26 mouse cellular contexts compared by ENCODE assay signal in the genomic region with DNA sequence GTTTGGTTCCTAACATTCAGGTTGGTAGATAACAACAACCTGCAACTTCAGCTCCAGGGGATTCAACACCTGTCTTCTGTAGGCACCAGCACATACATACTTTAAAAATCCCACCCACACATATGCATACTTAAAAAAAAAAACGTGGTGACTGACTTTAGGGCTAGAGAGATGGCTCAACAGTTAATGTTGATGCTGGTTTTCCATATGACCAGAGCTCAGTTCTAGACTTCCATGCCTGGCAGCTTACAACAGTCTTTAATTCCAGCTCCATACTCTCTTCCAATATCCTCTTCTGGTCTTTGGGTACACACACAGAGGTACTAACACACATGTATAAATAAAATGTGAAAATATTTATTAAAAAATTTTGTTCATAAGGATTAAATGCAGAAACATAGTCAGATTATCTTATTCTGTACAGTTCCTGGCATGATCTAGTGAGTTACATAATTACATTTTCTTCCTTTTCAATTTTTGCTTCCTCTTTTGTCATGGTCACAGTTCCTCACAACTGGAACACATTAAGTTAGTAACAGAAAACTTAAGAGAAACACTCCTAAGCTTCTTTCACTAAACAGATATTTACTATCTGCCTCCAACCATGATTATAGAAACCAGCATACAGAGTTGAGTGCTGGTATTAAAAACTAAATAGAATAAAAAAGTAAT. TPM values are rescaled to one million over a fixed set of nuclear protein-coding genes. Genes with fewer than 3 reads are reported as not detected.
A peak's percentile ranks its signal among the peaks of the same experiment; 100 is the strongest.
DNase-seq lines count a peak whose midpoint lies in the region; ATAC-seq and TF ChIP-seq lines count a peak whose summit lies in the region.
"Had no signal": no experiment of that assay in that cellular context is flagged by ENCODE, and none has a peak within 500 bp of the region (broad histone marks: within the 10 kb centered on the region; RNA-seq: fewer than 3 reads in every experiment).

No protein-coding gene starts in this region.

- H3K27ac ChIP-seq in kidney, postnatal 0 days: peak overlapping the region; percentile 31; the same call in 1 of the 2 replicates
- peak overlapping the region; percentile 62 for H3K27ac ChIP-seq in bone marrow macrophage, adult 2 months (ENCODE audit: insufficient read depth, low read depth, low read length)
- H3K27ac ChIP-seq in macrophage: peak overlapping the region; percentile 60
- no peak overlapping the region for H3K27ac ChIP-seq in left cerebral cortex, adult 2 months
- H3K27ac ChIP-seq: forebrain, embryonic 10.5 days; forebrain, embryonic 13.5 days; heart, embryonic 15.5 days; hindbrain, embryonic 14.5 days; hindbrain, postnatal 0 days had no signal

- H3K9me3 ChIP-seq in kidney, postnatal 0 days (replicated peaks; ENCODE audit: low read length): no peaks in the 10 kb centered on the region
- H3K9me3 ChIP-seq: forebrain, embryonic 10.5 days; forebrain, embryonic 13.5 days; heart, embryonic 12.5 days; heart, embryonic 15.5 days had no signal

- DNase-seq in kidney, postnatal 0 days (ENCODE audit: low spot score): no peak
- DNase-seq in kidney, postnatal 36 days: no peak
- DNase-seq in left cerebral cortex, adult 2 months (ENCODE audit: extremely low spot score in 1 of 2, low spot score in 2 of 2): no peak
- no peak for DNase-seq in embryo, embryonic 9.5 days (ENCODE audit: extremely low spot score)
- DNase-seq: adrenal gland, postnatal 10 days; adrenal gland, postnatal 36 days; cerebellum, adult 11-12 months; cerebellum, adult 8-10 months; cerebellum, postnatal 10 days; cerebellum, postnatal 36 days; embryo, embryonic 11 days; gastrocnemius, postnatal 10 days; heart, adult 18-20 months; heart, postnatal 10 days; heart, postnatal 36 days had no signal

- TF ChIP-seq POLR2A in bone marrow macrophage, adult 2 months (IDR thresholded peaks at IDR 0.05; ENCODE audit: borderline replicate concordance, low read depth, low read length): no peak

- H3K36me3 ChIP-seq in kidney, postnatal 0 days (ENCODE audit: insufficient read depth, low read length): peaks cover 48% of the 10 kb centered on the region
- peaks cover 37% of the 10 kb centered on the region for H3K36me3 ChIP-seq in macrophage (ENCODE audit: inconsistent target)

- peaks cover 78% of the 10 kb centered on the region for H3K79me2 ChIP-seq in macrophage (ENCODE audit: inconsistent target)

- no peaks in the 10 kb centered on the region for H3K4me1 ChIP-seq in kidney, postnatal 0 days (replicated peaks; ENCODE audit: insufficient read depth, low read length)
- H3K4me1 ChIP-seq in bone marrow macrophage, adult 2 months (ENCODE audit: control insufficient read depth, insufficient read depth, low read length): peaks cover 26% of the 10 kb centered on the region
- H3K4me1 ChIP-seq: heart, embryonic 15.5 days had no signal

- no peak overlapping the region for H3K4me2 ChIP-seq in kidney, postnatal 0 days (ENCODE audit: low read length)
- H3K4me2 ChIP-seq: forebrain, embryonic 13.5 days; heart, embryonic 12.5 days; heart, embryonic 15.5 days; hindbrain, embryonic 14.5 days had no signal

- ATAC-seq in kidney, postnatal 0 days (replicated peaks; ENCODE audit: low FRiP score, low read depth): no peak
- ATAC-seq: activated CD4-positive, CD25-positive, alpha-beta regulatory T cell, adult 4 months; forebrain, embryonic 13.5 days; forebrain, embryonic 16.5 days; hindbrain, postnatal 0 days; inflammation-experienced regulatory T-cells, adult 6 months had no signal

- H3K9ac ChIP-seq in kidney, postnatal 0 days (ENCODE audit: low read depth, low read length): no peak overlapping the region
- H3K9ac ChIP-seq: forebrain, embryonic 13.5 days; heart, embryonic 12.5 days; heart, embryonic 15.5 days; hindbrain, embryonic 14.5 days had no signal

- intact Hi-C loops in left cerebral cortex, adult 2 months (cut with DNase I): no loop called here

- no peak for TF ChIP-seq CTCF in kidney, postnatal 0 days (IDR thresholded peaks at IDR 0.05; ENCODE audit: low read depth)
- no peak for TF ChIP-seq CTCF in bone marrow macrophage, adult 2 months (IDR thresholded peaks at IDR 0.05; ENCODE audit: low read depth, low read length)
- no peak for TF ChIP-seq CTCF in left cerebral cortex, adult 2 months (IDR thresholded peaks at IDR 0.05)

- no peaks in the 10 kb centered on the region for H3K27me3 ChIP-seq in kidney, postnatal 0 days (ENCODE audit: insufficient read depth, low read length)
- H3K27me3 ChIP-seq: forebrain, embryonic 13.5 days; heart, embryonic 12.5 days; heart, embryonic 15.5 days had no signal

- no peak overlapping the region for H3K4me3 ChIP-seq in kidney, postnatal 0 days (replicated peaks; ENCODE audit: low read depth, low read length)
- no peak overlapping the region for H3K4me3 ChIP-seq in bone marrow macrophage, adult 2 months (ENCODE audit: insufficient read depth, low read length)
- no peak overlapping the region for H3K4me3 ChIP-seq in macrophage (ENCODE audit: inconsistent target)
- H3K4me3 ChIP-seq in left cerebral cortex, adult 2 months: no peak overlapping the region
- H3K4me3 ChIP-seq: forebrain, embryonic 10.5 days; forebrain, embryonic 13.5 days; heart, embryonic 12.5 days; heart, embryonic 15.5 days had no signal

- 71% methylated on average over 1 of the region's 1 CpGs for WGBS in kidney, postnatal 0 days
- 0% methylated on average over 1 of the region's 1 CpGs for WGBS in macrophage (ENCODE audit: missing documents)

RNA-seq across cellular contexts. Expression of a gene that starts 15.0 kb away (rescaled TPM):
- polyA plus RNA-seq in kidney, postnatal 0 days (2015; fragmentation: Nextera tagmentation; extraction: Ambion mirVana): 41.5 and 42.1 TPM in 2 replicates
- polyA plus RNA-seq in bone marrow macrophage, adult 2 months (2012; ENCODE audit: insufficient read depth, insufficient read length, missing spikeins): 28.4 and 29.5 TPM in 2 replicates
- total RNA-seq in macrophage (2018; cell fraction: chromatin; rRNA removed): 100 to 1,000 TPM in 7 of 26 experiments, 10 to 100 TPM in 19; 33.1 to 122 (median 72.7) TPM
- 10 to 100 TPM; 20.9 to 50.2 (median 38.7) TPM for total RNA-seq in macrophage (2018; cell fraction: cytosol; rRNA removed)
- total RNA-seq in macrophage (2018; cell fraction: nucleus; rRNA removed): 100 to 1,000 TPM in 3 of 26 experiments, 10 to 100 TPM in 23; 27.5 to 104 (median 53.4) TPM
- polyA plus RNA-seq in macrophage (2018): 41.1 to 75.6 TPM (median 49.0 TPM) in 3 replicates
- 10 to 100 TPM; 28.2 to 28.9 TPM for total RNA-seq in left cerebral cortex, adult 2 months (2021)

RNA-seq across cellular contexts. Expression of a gene that starts 16.1 kb away (rescaled TPM):
- 46.4 and 50.3 TPM in 2 replicates for polyA plus RNA-seq in kidney, postnatal 0 days (2015; fragmentation: Nextera tagmentation; extraction: Ambion mirVana)
- 60.6 and 63.7 TPM in 2 replicates for polyA plus RNA-seq in bone marrow macrophage, adult 2 months (2012; ENCODE audit: insufficient read depth, insufficient read length, missing spikeins)
- 100 to 1,000 TPM; 348 to 591 (median 473) TPM for total RNA-seq in macrophage (2018; cell fraction: chromatin; rRNA removed)
- total RNA-seq in macrophage (2018; cell fraction: cytosol; rRNA removed): 10 to 100 TPM; 36.6 to 74.0 (median 48.2) TPM
- 100 to 1,000 TPM; 204 to 350 (median 274) TPM for total RNA-seq in macrophage (2018; cell fraction: nucleus; rRNA removed)
- 27.9 to 33.4 TPM (median 30.4 TPM) in 3 replicates for polyA plus RNA-seq in macrophage (2018)
- total RNA-seq in left cerebral cortex, adult 2 months (2021): 100 to 1,000 TPM; 116 to 119 TPM
